Mouse (Mus musculus) left cerebral cortex, postnatal 4 days (tissue): Measurements from ENCODE around the gene Olfr520. TPM values are rescaled to one million over a fixed set of nuclear protein-coding genes. Genes with fewer than 3 reads are reported as not detected.
"Not testable (repeated sequence)": the region's sequence is repeated elsewhere in the genome, so short reads cannot be mapped to it uniquely, and the experiment has no call there.

Experiments
- DNase-seq: peaks from one replicate; pipeline ENCODE4 v3.0.0-alpha.2; 2022
- intact Hi-C: fragments of 180-260 bp; cut with DNase I; formaldehyde crosslinking; loops from one replicate; pipeline ENCODE4 v1.15.1; 2025
- total RNA-seq, 2 experiments: library from RNA; stranded (reverse); gene quantifications; 2 replicates each; pipeline ENCODE4 v1.2.3; 2021

The Olfr520 gene
- total RNA-seq = not detected

GRCm38 (mm10) chr7:99729973-99730372, at the start of gene Olfr520:
Gene Olfr520 (plus strand): TSS chr7:99730273.
- intact Hi-C loops = no loop called here
- no peak for DNase-seq

- intact Hi-C loops = no loop called here
- no peak for DNase-seq
These were observed 49.3 kb upstream of the Olfr520 start for GRCm38 (mm10) chr7:99680771-99681170.

- intact Hi-C loops = no loop called here
- no peak for DNase-seq
These were observed 46.0 kb upstream of the Olfr520 start for GRCm38 (mm10) chr7:99684086-99684485.

- intact Hi-C loops = no loop called here
These were observed 39.3 kb upstream of the Olfr520 start for GRCm38 (mm10) chr7:99690819-99691218.

GRCm38 (mm10) chr7:99692396-99692795, 37.7 kb upstream of the Olfr520 start:
- intact Hi-C loops = no loop called here
- no peak for DNase-seq

More at GRCm38 (mm10) chr7:99690819-99691218, 39.3 kb upstream of the Olfr520 start:
- no peak for DNase-seq

- DNase-seq = no peak
- intact Hi-C loops = no loop called here
These were observed 36.7 kb upstream of the Olfr520 start for GRCm38 (mm10) chr7:99693387-99693786.

GRCm38 (mm10) chr7:99693976-99694375, 36.1 kb upstream of the Olfr520 start:
- DNase-seq = no peak
- intact Hi-C loops = no loop called here

DNA sequence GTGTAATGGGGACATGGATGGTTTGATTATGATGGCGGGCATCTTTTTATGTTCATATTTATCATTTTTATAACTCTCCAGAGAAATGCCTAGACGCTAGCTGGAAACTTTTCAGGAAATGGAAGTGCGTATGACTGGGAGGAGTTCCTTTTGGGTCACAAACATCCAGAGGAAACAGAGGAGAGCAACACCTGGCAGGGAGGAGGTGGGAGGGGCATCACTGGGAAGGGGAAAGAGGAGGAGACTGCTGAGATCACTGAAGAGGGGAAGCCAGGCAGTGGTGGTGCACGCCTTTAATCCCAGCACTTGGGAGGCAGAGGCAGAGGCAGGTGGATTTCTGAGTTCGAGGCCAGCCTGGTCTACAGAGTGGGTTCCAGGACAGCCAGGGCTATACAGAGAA, 35.6 kb upstream of the Olfr520 start:
- DNase-seq, intact Hi-C loops: not testable (repeated sequence)

GRCm38 (mm10) chr7:99695471-99696057, 34.5 kb upstream of the Olfr520 start:
- no peak for DNase-seq
- intact Hi-C loops = no loop called here

GRCm38 (mm10) chr7:99698576-99698975, 31.5 kb upstream of the Olfr520 start:
- intact Hi-C loops = no loop called here

DNA sequence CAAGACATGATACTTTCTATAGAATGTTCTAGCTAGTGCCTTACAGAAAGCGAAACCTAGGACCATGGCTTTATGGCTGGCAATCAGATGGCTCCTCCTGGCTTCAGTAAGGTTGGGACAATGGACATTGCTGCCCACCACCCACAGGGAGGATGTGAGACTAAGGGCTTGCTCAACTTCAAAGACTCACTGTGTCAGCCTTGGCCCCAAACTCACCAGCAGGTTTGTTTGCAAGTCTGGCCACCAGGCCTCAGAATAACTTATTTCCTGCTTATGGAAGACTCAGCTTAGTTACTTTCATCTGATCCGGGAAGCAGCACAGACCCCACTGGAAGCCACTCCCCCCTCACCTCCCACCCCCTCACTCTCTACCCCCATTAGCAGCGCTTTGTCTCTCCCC, 31.0 kb upstream of the Olfr520 start:
- DNase-seq = no peak
- intact Hi-C loops = no loop called here

More at GRCm38 (mm10) chr7:99698576-99698975, 31.5 kb upstream of the Olfr520 start:
- DNase-seq = peak; percentile 13

DNA sequence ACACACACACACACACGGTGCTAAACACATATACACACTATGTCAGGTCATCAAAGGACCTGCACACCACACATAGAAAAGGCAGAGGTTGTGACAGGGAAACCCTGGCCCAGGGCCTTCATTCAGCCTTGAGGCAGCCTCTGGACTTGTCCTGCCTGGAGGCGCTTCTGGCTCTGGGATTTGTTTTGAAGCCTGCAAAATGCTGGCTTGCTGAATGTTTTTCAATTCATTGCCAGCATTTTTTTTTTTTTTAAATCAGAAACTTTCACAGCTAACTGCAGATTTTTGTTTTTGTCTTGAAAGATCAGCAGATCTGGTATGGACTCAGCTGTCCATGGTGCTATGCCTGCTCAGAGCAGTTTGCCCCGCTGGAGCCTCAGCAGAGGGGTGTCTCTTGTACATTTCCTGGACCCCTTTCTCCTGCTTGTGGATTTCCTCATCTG, 30.3 kb upstream of the Olfr520 start:
- intact Hi-C loops = no loop called here
- DNase-seq = peak; percentile 41

- intact Hi-C loops = no loop called here
- no peak for DNase-seq
These were observed 29.4 kb upstream of the Olfr520 start for GRCm38 (mm10) chr7:99700641-99701040.

DNA sequence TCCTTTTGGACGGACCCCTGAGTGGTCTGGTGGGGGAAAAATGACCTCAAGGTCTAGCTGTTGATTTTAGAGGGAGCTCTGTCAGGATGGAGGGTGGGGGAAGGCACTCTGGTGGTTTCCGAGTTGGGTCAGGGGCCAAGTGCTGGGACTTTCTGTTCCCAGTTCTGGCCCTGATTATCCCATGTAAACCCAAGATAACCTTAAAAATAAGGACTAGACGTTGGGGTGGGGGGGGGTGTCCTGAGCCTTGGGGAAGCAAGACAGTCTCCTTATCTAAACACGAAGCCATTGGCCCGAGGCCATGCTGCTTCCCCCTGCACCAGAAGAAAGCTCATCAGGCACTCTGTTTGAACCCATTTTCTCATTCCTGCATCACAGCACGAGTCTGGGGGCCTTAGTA, 27.9 kb upstream of the Olfr520 start:
- intact Hi-C loops = no loop called here

GRCm38 (mm10) chr7:99704736-99705519, 25.1 kb upstream of the Olfr520 start:
- intact Hi-C loops = no loop called here
- no peak for DNase-seq

More for the DNA sequence above, 27.9 kb upstream of the Olfr520 start:
- no peak for DNase-seq

DNA sequence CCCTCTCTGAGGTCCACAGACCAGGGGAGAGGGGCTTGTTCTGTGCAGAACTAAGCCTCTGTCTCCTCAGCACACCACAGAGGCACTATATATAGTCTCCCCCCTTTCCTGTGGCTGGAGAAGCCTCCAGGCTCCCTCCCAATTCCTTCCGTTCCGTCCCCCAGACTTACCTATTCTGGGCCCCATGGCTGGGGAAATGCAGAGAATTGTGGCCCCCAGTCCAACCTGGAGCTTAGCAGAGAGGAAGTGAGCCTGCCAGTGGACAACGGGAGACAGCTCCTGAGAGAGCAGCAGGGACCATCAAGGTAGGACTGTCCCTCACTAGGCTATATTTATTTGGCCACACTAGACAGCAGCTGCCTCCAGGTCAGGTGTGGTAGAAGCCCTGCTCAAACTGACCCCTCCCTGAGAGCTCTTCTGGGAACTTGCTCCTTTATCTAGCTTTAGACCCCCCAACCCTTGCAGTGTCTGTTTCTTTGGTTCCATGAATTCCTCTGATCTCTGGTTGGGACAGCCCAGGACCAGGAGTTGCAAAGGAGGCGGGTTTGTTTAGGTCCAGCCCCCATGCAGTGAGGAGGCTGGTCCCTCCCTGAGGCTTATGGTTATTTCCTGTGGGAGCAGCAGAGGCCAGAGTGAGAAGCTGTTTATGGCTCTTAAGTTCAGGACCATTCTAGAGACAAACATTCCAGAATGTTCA, 23.6 kb upstream of the Olfr520 start:
- no peak for DNase-seq
- intact Hi-C loops = no loop called here

GRCm38 (mm10) chr7:99707038-99707595, 23.0 kb upstream of the Olfr520 start:
- DNase-seq = no peak
- intact Hi-C loops = no loop called here

GRCm38 (mm10) chr7:99707671-99708070, 22.4 kb upstream of the Olfr520 start:
- no peak for DNase-seq
- intact Hi-C loops = no loop called here

- intact Hi-C loops = no loop called here
- DNase-seq = peak; percentile 38
These were observed 21.8 kb upstream of the Olfr520 start for GRCm38 (mm10) chr7:99708301-99708721.

GRCm38 (mm10) chr7:99708750-99709149, 21.3 kb upstream of the Olfr520 start:
- intact Hi-C loops = no loop called here
- no peak for DNase-seq

DNA sequence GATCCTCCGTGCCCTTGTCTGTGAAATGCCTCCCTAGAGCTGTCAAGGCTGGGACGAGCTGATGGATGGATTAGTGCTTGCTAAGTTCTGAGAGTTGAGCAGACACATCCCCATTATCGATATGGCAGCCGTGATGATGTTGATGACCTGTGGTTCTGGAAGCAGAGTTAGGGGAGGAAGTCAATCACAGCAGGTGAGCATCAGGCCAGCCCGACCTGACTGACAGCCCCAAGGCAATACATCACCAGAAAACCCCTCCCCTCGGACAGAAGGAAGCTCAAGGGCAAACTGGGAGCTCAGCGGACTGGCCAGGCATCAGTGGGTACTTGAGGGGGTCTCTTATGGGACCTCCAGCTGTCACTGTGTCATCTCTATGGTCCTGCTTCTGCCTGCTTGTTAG, 20.1 kb upstream of the Olfr520 start:
- intact Hi-C loops = no loop called here
- no peak for DNase-seq
